Mouse (Mus musculus): Measurements from ENCODE around the gene Kcnmb2. TPM values are rescaled to one million over a fixed set of nuclear protein-coding genes. Genes with fewer than 3 reads are reported as not detected.
A peak's percentile ranks its signal among the peaks of the same experiment; 100 is the strongest.

Kcnmb2 gene
- polyA plus RNA-seq, 1 experiment from 2014 or later = 0.56 TPM

- WGBS = 73% methylated on average over 6 of the region's 6 CpGs
- Histone ChIP-seq H3K9ac (no peak overlapping the region), H3K27me3 (no peaks in the 10 kb centered on the region), H3K36me3 (no peaks in the 10 kb centered on the region), H3K4me3 (no peak overlapping the region), H3K4me1 (no peaks in the 10 kb centered on the region), H3K4me2 (no peak overlapping the region), H3K27ac (no peak overlapping the region), H3K9me3 (no peaks in the 10 kb centered on the region)
- no peak for ATAC-seq (ENCODE audit: borderline replicate concordance, extremely low read depth, low FRiP score, low TSS enrichment)
These were observed 278.2 kb downstream of the Kcnmb2 start for GRCm38 (mm10) chr3:32180519-32180918.

- ATAC-seq (ENCODE audit: borderline replicate concordance, extremely low read depth, low FRiP score, low TSS enrichment) = no peak
These were observed 283.7 kb downstream of the Kcnmb2 start for GRCm38 (mm10) chr3:32185855-32186522.

GRCm38 (mm10) chr3:32188521-32188920, 286.2 kb downstream of the Kcnmb2 start:
- Histone ChIP-seq H3K9me3 (no peaks in the 10 kb centered on the region), H3K4me3 (no peak overlapping the region), H3K4me1 (no peaks in the 10 kb centered on the region), H3K9ac (no peak overlapping the region), H3K27me3 (no peaks in the 10 kb centered on the region), H3K36me3 (no peaks in the 10 kb centered on the region), H3K4me2 (no peak overlapping the region), H3K27ac (no peak overlapping the region)
- 35% methylated on average over 5 of the region's 5 CpGs for WGBS
- no peak for ATAC-seq (ENCODE audit: borderline replicate concordance, extremely low read depth, low FRiP score, low TSS enrichment)

More at GRCm38 (mm10) chr3:32185855-32186522, 283.7 kb downstream of the Kcnmb2 start:
- no peak overlapping the region for H3K4me3 ChIP-seq
- no peaks in the 10 kb centered on the region for H3K9me3 ChIP-seq
- H3K27ac ChIP-seq = no peak overlapping the region
- WGBS = 66% methylated on average over 2 of the region's 2 CpGs
- H3K27me3 ChIP-seq = no peaks in the 10 kb centered on the region
- no peak overlapping the region for H3K4me2 ChIP-seq
- H3K4me1 ChIP-seq = no peaks in the 10 kb centered on the region
- H3K36me3 ChIP-seq = no peaks in the 10 kb centered on the region
- H3K9ac ChIP-seq = no peak overlapping the region

GRCm38 (mm10) chr3:32188955-32189354, 286.6 kb downstream of the Kcnmb2 start:
- Histone ChIP-seq H3K27ac (no peak overlapping the region), H3K4me2 (no peak overlapping the region), H3K27me3 (no peaks in the 10 kb centered on the region), H3K4me1 (no peaks in the 10 kb centered on the region), H3K9ac (no peak overlapping the region), H3K9me3 (no peaks in the 10 kb centered on the region), H3K36me3 (no peaks in the 10 kb centered on the region), H3K4me3 (no peak overlapping the region)
- WGBS = 87% methylated on average over 2 of the region's 2 CpGs
- ATAC-seq (ENCODE audit: borderline replicate concordance, extremely low read depth, low FRiP score, low TSS enrichment) = no peak

- ATAC-seq (ENCODE audit: borderline replicate concordance, extremely low read depth, low FRiP score, low TSS enrichment) = no peak
- H3K27ac ChIP-seq = no peak overlapping the region
These were observed 287.6 kb downstream of the Kcnmb2 start for GRCm38 (mm10) chr3:32189956-32190355.

GRCm38 (mm10) chr3:32194014-32194413, 291.7 kb downstream of the Kcnmb2 start:
- Histone ChIP-seq H3K9me3 (no peaks in the 10 kb centered on the region), H3K36me3 (no peaks in the 10 kb centered on the region), H3K4me1 (no peaks in the 10 kb centered on the region), H3K27ac (no peak overlapping the region), H3K4me2 (no peak overlapping the region), H3K27me3 (no peaks in the 10 kb centered on the region), H3K9ac (no peak overlapping the region), H3K4me3 (no peak overlapping the region)
- ATAC-seq (ENCODE audit: borderline replicate concordance, extremely low read depth, low FRiP score, low TSS enrichment) = no peak
- WGBS = 71% methylated on average over 5 of the region's 5 CpGs

More at GRCm38 (mm10) chr3:32189956-32190355, 287.6 kb downstream of the Kcnmb2 start:
- no peaks in the 10 kb centered on the region for H3K36me3 ChIP-seq
- H3K27me3 ChIP-seq = no peaks in the 10 kb centered on the region
- 35% methylated on average over 5 of the region's 5 CpGs for WGBS
- no peak overlapping the region for H3K4me3 ChIP-seq
- no peak overlapping the region for H3K9ac ChIP-seq
- H3K4me1 ChIP-seq = no peaks in the 10 kb centered on the region
- no peaks in the 10 kb centered on the region for H3K9me3 ChIP-seq
- H3K4me2 ChIP-seq = no peak overlapping the region

- no peak overlapping the region for H3K4me2 ChIP-seq
- no peaks in the 10 kb centered on the region for H3K27me3 ChIP-seq
- no peaks in the 10 kb centered on the region for H3K36me3 ChIP-seq
- no peak overlapping the region for H3K9ac ChIP-seq
- H3K27ac ChIP-seq = no peak overlapping the region
- H3K4me1 ChIP-seq = no peaks in the 10 kb centered on the region
- H3K4me3 ChIP-seq = no peak overlapping the region
- 77% methylated on average over 2 of the region's 2 CpGs for WGBS
- no peaks in the 10 kb centered on the region for H3K9me3 ChIP-seq
- ATAC-seq (ENCODE audit: borderline replicate concordance, extremely low read depth, low FRiP score, low TSS enrichment) = no peak
These were observed 324.4 kb downstream of the Kcnmb2 start for GRCm38 (mm10) chr3:32226755-32227154.

- H3K9me3 ChIP-seq = no peaks in the 10 kb centered on the region
- ATAC-seq (ENCODE audit: borderline replicate concordance, extremely low read depth, low FRiP score, low TSS enrichment) = peak; percentile 75; the same call in 1 of the 2 replicates
- H3K27ac ChIP-seq = no peak overlapping the region
- WGBS = 47% methylated on average over 5 of the region's 5 CpGs
- H3K27me3 ChIP-seq = no peaks in the 10 kb centered on the region
- no peak overlapping the region for H3K9ac ChIP-seq
- no peaks in the 10 kb centered on the region for H3K36me3 ChIP-seq
- no peak overlapping the region for H3K4me3 ChIP-seq
- H3K4me1 ChIP-seq = no peaks in the 10 kb centered on the region
- no peak overlapping the region for H3K4me2 ChIP-seq
These were observed 334.5 kb downstream of the Kcnmb2 start for GRCm38 (mm10) chr3:32236766-32237165.

Measured in lung, embryonic 15.5 days (tissue).